Mouse (Mus musculus): ENCODE measurements at regions not wholly inside any gene's neighbourhood (a gene's known extent, or its start where the extent isn't known, plus 50 kb on each side); places are given as distances from the start of the nearest gene placed in this dataset.

- no peak for DNase-seq
Observed at GRCm38 (mm10) chr14:80901346-80901745, 917.5 kb downstream of the Olfm4 start.

GRCm38 (mm10) chr14:80901759-80902163, 917.9 kb downstream of the Olfm4 start:
- no peak for DNase-seq

GRCm38 (mm10) chr14:80916031-80916430, 932.1 kb downstream of the Olfm4 start:
- DNase-seq: no peak

GRCm38 (mm10) chr14:80923732-80924131, 939.9 kb downstream of the Olfm4 start:
- no peak for DNase-seq

GRCm38 (mm10) chr14:80959966-80960365, 976.1 kb downstream of the Olfm4 start:
- no peak for DNase-seq

- no peak for DNase-seq
Observed at GRCm38 (mm10) chr14:80975795-80976194, 991.9 kb downstream of the Olfm4 start.

GRCm38 (mm10) chr14:80976662-80977061, 992.8 kb downstream of the Olfm4 start:
- peak; percentile 12 for DNase-seq

- DNase-seq: peak; percentile 32
Observed at GRCm38 (mm10) chr14:80979475-80979874, 995.6 kb downstream of the Olfm4 start.

GRCm38 (mm10) chr14:80990192-80990591, 1006.3 kb downstream of the Olfm4 start:
- DNase-seq: no peak

GRCm38 (mm10) chr14:80990679-80991286, 1006.9 kb downstream of the Olfm4 start:
- no peak for DNase-seq

- no peak for DNase-seq
Observed at GRCm38 (mm10) chr14:80999030-80999429, 1015.1 kb downstream of the Olfm4 start.

GRCm38 (mm10) chr14:81013208-81013607, 1029.3 kb downstream of the Olfm4 start:
- DNase-seq: no peak

- DNase-seq: no peak
Observed at GRCm38 (mm10) chr14:81031475-81031874, 1047.6 kb downstream of the Olfm4 start.

GRCm38 (mm10) chr14:81037635-81038034, 1053.8 kb downstream of the Olfm4 start:
- DNase-seq: no peak

GRCm38 (mm10) chr14:81038045-81038444, 1054.2 kb downstream of the Olfm4 start:
- DNase-seq: no peak

All from embryo, embryonic 11 days (tissue).